Mouse (Mus musculus) CH12.LX (cell line): ENCODE data around the gene Bcar1. TPM values are rescaled to one million over a fixed set of nuclear protein-coding genes. Genes with fewer than 3 reads are reported as not detected.

Source experiments
- DNase-seq: peaks from one replicate; pipeline ENCODE4 v3.0.0-alpha.2; 2013; ENCODE audit errors: extremely low read depth
- H3K27ac ChIP-seq: 2 replicates; pipeline ENCODE4 v1.5.1; 2012; ENCODE audit warnings: low read depth, mild to moderate bottlenecking, control low read depth, moderate library complexity; ENCODE audit not compliant: insufficient read depth
- H3K27me3 ChIP-seq: replicated peaks from 2 replicates; pipeline ENCODE3; 2012; ENCODE audit warnings: inconsistent platforms
- H3K36me3 ChIP-seq, 2 experiments: replicated peaks in 1 of 2; 2 replicates each; pipeline versions ENCODE3 to v1.6.1; 2012; ENCODE audit warnings: inconsistent platforms in 1 of 2, low read length in 1 of 2, mild to moderate bottlenecking in 1 of 2, mixed read lengths in 1 of 2, moderate library complexity in 1 of 2; ENCODE audit not compliant: control insufficient read depth in 1 of 2, insufficient read depth in 1 of 2
- H3K4me1 ChIP-seq, 2 experiments: 2 replicates each; pipeline ENCODE4 v1.6.1; 2012; ENCODE audit warnings: inconsistent platforms in 1 of 2, moderate library complexity in 1 of 2; ENCODE audit not compliant: insufficient read depth in 2 of 2, control insufficient read depth in 1 of 2
- H3K4me2 ChIP-seq: 2 replicates; pipeline ENCODE4 v1.6.1; 2012; ENCODE audit warnings: low read depth, mild to moderate bottlenecking, control low read depth; ENCODE audit not compliant: poor library complexity, insufficient read depth, severe bottlenecking
- H3K4me3 ChIP-seq, 3 experiments: fragments of 150-350 bp in 1 of 3; sonication (generic) in 1 of 3; replicated peaks in 1 of 3; 2 replicates each; pipeline versions ENCODE3 to v1.5.1; 2011 to 2012; ENCODE audit warnings: low read depth in 2 of 3, low read length in 2 of 3, mild to moderate bottlenecking in 2 of 3, moderate library complexity in 2 of 3, control low read depth in 1 of 3, improper control_type of control experiment in 1 of 3, inconsistent platforms in 1 of 3, mixed read lengths in 1 of 3; ENCODE audit not compliant: poor library complexity in 1 of 3
- H3K79me2 ChIP-seq: replicated peaks from 2 replicates; pipeline ENCODE4 v1.6.1; 2012; ENCODE audit warnings: mild to moderate bottlenecking, moderate library complexity; ENCODE audit not compliant: control insufficient read depth, poor library complexity, insufficient read depth, severe bottlenecking; ENCODE audit errors: extremely low read depth
- H3K9ac ChIP-seq: 2 replicates; pipeline ENCODE4 v1.6.1; 2012; ENCODE audit warnings: low read depth, mild to moderate bottlenecking, control low read depth, moderate library complexity; ENCODE audit not compliant: insufficient read depth
- H3K9me3 ChIP-seq: replicated peaks from 2 replicates; pipeline ENCODE3; 2012; ENCODE audit warnings: low read length, inconsistent platforms, mixed read lengths
- CHD1 ChIP-seq: IDR thresholded peaks from 2 replicates; pipeline ENCODE4 v1.6.1; 2012; ENCODE audit warnings: low read depth, low read length, improper control_type of control experiment, inconsistent platforms
- CHD2 ChIP-seq: IDR thresholded peaks from 2 replicates; pipeline ENCODE4 v1.6.1; 2011; ENCODE audit warnings: low read length, improper control_type of control experiment
- CTCF ChIP-seq, 2 experiments: IDR thresholded peaks in 1 of 2; conservative IDR thresholded peaks in 1 of 2; 2 replicates each; pipeline ENCODE4 v1.5.1; 2011 to 2012; ENCODE audit warnings: low read depth in 2 of 2, low read length in 2 of 2, improper control_type of control experiment in 1 of 2, inconsistent platforms in 1 of 2, mild to moderate bottlenecking in 1 of 2, moderate library complexity in 1 of 2
- ELF1 ChIP-seq: IDR thresholded peaks from 2 replicates; pipeline ENCODE4 v1.6.1; 2014; ENCODE audit warnings: low read depth, mild to moderate bottlenecking, inconsistent platforms, low read length, improper control_type of control experiment
- EP300 ChIP-seq: IDR thresholded peaks from 2 replicates; pipeline ENCODE4 v1.6.1; 2011; ENCODE audit warnings: low read length, improper control_type of control experiment
- ETS1 ChIP-seq: conservative IDR thresholded peaks from 2 replicates; pipeline ENCODE4 v1.6.1; 2012; ENCODE audit warnings: low read depth, mild to moderate bottlenecking, inconsistent platforms, low read length, improper control_type of control experiment, moderate library complexity
- IRF4 ChIP-seq: IDR thresholded peaks from 2 replicates; pipeline ENCODE4 v1.6.1; 2014; ENCODE audit warnings: low read depth, mild to moderate bottlenecking, inconsistent platforms, low read length, improper control_type of control experiment
- JUN ChIP-seq: IDR thresholded peaks from 2 replicates; pipeline ENCODE4 v1.6.1; 2011; ENCODE audit warnings: low read depth, mild to moderate bottlenecking, low read length, improper control_type of control experiment, moderate library complexity; ENCODE audit not compliant: insufficient read depth
- JUND ChIP-seq: conservative IDR thresholded peaks from 2 replicates; pipeline ENCODE4 v1.6.1; 2011; ENCODE audit warnings: low read depth, low read length, improper control_type of control experiment
- MAFK ChIP-seq: IDR thresholded peaks from 2 replicates; pipeline ENCODE4 v1.6.1; 2011; ENCODE audit warnings: low read length, improper control_type of control experiment; ENCODE audit not compliant: insufficient replicate concordance
- MAZ ChIP-seq: IDR thresholded peaks from 2 replicates; pipeline ENCODE4 v1.6.1; 2012; ENCODE audit warnings: low read depth, mild to moderate bottlenecking, inconsistent platforms, low read length, improper control_type of control experiment, moderate library complexity
- MXI1 ChIP-seq: IDR thresholded peaks from 2 replicates; pipeline ENCODE4 v1.6.1; 2011; ENCODE audit warnings: mild to moderate bottlenecking, low read depth, low read length, improper control_type of control experiment
- MYC ChIP-seq: IDR thresholded peaks from 2 replicates; pipeline ENCODE4 v1.6.1; 2011; ENCODE audit warnings: low read depth, mild to moderate bottlenecking, improper control_type of control experiment, low read length
- NELFE ChIP-seq: IDR thresholded peaks from 2 replicates; pipeline ENCODE4 v1.6.1; 2011; ENCODE audit warnings: low read depth, low read length, improper control_type of control experiment
- PAX5 ChIP-seq: IDR thresholded peaks from 2 replicates; pipeline ENCODE4 v1.6.1; 2012; ENCODE audit warnings: low read length, inconsistent platforms, mixed read lengths
- POLR2AphosphoS2 ChIP-seq: IDR thresholded peaks from 2 replicates; pipeline ENCODE4 v1.6.1; 2011; ENCODE audit warnings: low read depth, low read length, improper control_type of control experiment
- RAD21 ChIP-seq: IDR thresholded peaks from 2 replicates; pipeline ENCODE4 v1.6.1; 2011; ENCODE audit warnings: low read depth, mild to moderate bottlenecking, low read length, improper control_type of control experiment, moderate library complexity
- RCOR1 ChIP-seq: conservative IDR thresholded peaks from 2 replicates; pipeline ENCODE4 v1.6.1; 2012; ENCODE audit warnings: low read depth, mild to moderate bottlenecking, inconsistent platforms, low read length, improper control_type of control experiment
- SMC3 ChIP-seq: IDR thresholded peaks from 2 replicates; pipeline ENCODE4 v1.6.1; 2011; ENCODE audit warnings: low read depth, low read length, improper control_type of control experiment
- TBP ChIP-seq: conservative IDR thresholded peaks from 2 replicates; pipeline ENCODE4 v1.6.1; 2011; ENCODE audit warnings: low read depth, low read length, improper control_type of control experiment
- TCF12 ChIP-seq: IDR thresholded peaks from 2 replicates; pipeline ENCODE4 v1.6.1; 2014; ENCODE audit warnings: low read depth, mild to moderate bottlenecking, inconsistent platforms, low read length, improper control_type of control experiment
- UBTF ChIP-seq: IDR thresholded peaks from 2 replicates; pipeline ENCODE4 v1.6.1; 2012; ENCODE audit warnings: low read depth, mild to moderate bottlenecking, inconsistent platforms, low read length, improper control_type of control experiment, moderate library complexity
- dilution Hi-C: fragments of 300-500 bp; cut with MboI; formaldehyde crosslinking; loops from 2 replicates; pipeline ENCODE4 v1.14.3; 2020; ENCODE audit warnings: low sequenced_read_pairs; ENCODE audit not compliant: extremely low pct_unique_long_range_greater_than_20kb, extremely low pct_ligation_motif_present
- in situ Hi-C: fragments of 300-500 bp; cut with MboI; formaldehyde crosslinking; loops from 3 replicates; pipeline ENCODE4 v1.14.3; 2019; ENCODE audit warnings: low sequenced_read_pairs, low pct_ligation_motif_present, low pct_unique_long_range_greater_than_20kb, mixed read lengths
- polyA plus RNA-seq: library from polyadenylated mRNA; unstranded; fragments of >175 nt; gene quantifications from 2 replicates; pipeline ENCODE4 v1.2.1, GENCODE M21; 2012; ENCODE audit warnings: low read depth; ENCODE audit not compliant: insufficient read length
- total RNA-seq, 2 experiments: library from RNA; depleted of rRNA; stranded (reverse); fragments of 300-350 nt in 1 of 2; fragments of >200 nt in 1 of 2; gene quantifications; 2 replicates each; pipeline ENCODE4 v1.2.3; 2012 to 2014

Gene Bcar1
- total and polyA plus RNA-seq, 3 experiments = 0.97 to 2.1 (median 1.2) TPM

- no peak overlapping the region for H3K4me3 ChIP-seq
- peaks cover 0 to 5% of the 10 kb centered on the region in 2 experiments for H3K36me3 ChIP-seq
- in situ Hi-C loops (no loop called here), dilution Hi-C loops (no loop called here)
- no peak overlapping the region for H3K9ac ChIP-seq
- DNase-seq = no peak
- H3K4me1 ChIP-seq = no peaks in the 10 kb centered on the region
- peaks cover 3% of the 10 kb centered on the region for H3K27me3 ChIP-seq
- H3K27ac ChIP-seq = no peak overlapping the region
- H3K9me3 ChIP-seq = no peaks in the 10 kb centered on the region
- no peaks in the 10 kb centered on the region for H3K79me2 ChIP-seq
- TF ChIP-seq EP300 = no peak
- no peak for TF ChIP-seq CHD2
- no peak for TF ChIP-seq MAFK
- no peak for TF ChIP-seq NELFE
- no peak for TF ChIP-seq SMC3
- no peak for TF ChIP-seq TBP
- no peak for TF ChIP-seq MXI1
- no peak for TF ChIP-seq IRF4
- TF ChIP-seq RAD21 = no peak
- TF ChIP-seq, all 38 proteins: peak for 0
- H3K4me2 ChIP-seq = no peak overlapping the region
These were observed 32.7 kb downstream of the Bcar1 start for GRCm38 (mm10) chr8:111710777-111711485.

DNA sequence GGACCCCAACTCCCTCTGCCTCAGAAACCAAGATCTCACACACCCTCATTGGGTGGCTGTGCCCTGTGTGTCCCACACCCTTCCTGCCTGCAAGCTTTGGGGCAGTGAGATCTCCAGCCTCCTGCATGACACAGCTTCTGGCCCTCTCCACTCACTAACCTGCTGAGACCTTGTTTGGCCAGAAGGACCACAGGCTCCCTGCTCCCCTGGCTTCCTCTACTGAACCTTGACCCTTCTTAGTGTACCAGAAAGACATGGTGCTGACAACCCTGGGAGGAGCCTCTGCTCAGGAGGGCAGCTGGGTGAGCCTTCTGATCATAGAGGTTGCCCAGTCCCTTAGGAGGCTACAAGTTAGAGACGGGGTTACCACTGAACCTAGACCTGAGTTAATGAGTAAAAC, 34.4 kb downstream of the Bcar1 start:
- Histone ChIP-seq H3K36me3 (peaks cover 0 to 5% of the 10 kb centered on the region in 2 experiments), H3K9ac (no peak overlapping the region), H3K4me2 (no peak overlapping the region), H3K4me3 (no peak overlapping the region), H3K79me2 (no peaks in the 10 kb centered on the region), H3K4me1 (no peaks in the 10 kb centered on the region), H3K9me3 (no peaks in the 10 kb centered on the region), H3K27ac (no peak overlapping the region), H3K27me3 (peaks cover 8% of the 10 kb centered on the region)
- dilution Hi-C loops (no loop called here), in situ Hi-C loops (loop anchor here (10.0 kb wide), 1 partner anchor 126 kb away; no protein-coding TSS in a partner anchor)
- no peak for DNase-seq
- TF ChIP-seq CTCF (conservative IDR thresholded peaks at IDR 0.05 in 1 of 2, IDR thresholded peaks at IDR 0.05 in 1 of 2; ENCODE audit: low read depth in 2 of 2, low read length in 2 of 2) (no peak), JUND (no peak), ETS1 (no peak), ELF1 (no peak), JUN (no peak), CHD1 (no peak), SMC3 (no peak), MXI1 (no peak), IRF4 (no peak), RAD21 (no peak), PAX5 (no peak), RCOR1 (no peak), MAZ (no peak), TCF12 (no peak), MAFK (no peak), POLR2AphosphoS2 (no peak), TBP (no peak), UBTF (no peak), MYC (no peak), NELFE (no peak)
